Mouse (Mus musculus) midbrain, embryonic 11.5 days (tissue): ENCODE data around the gene Tas2r135. TPM values are rescaled to one million over a fixed set of nuclear protein-coding genes. Genes with fewer than 3 reads are reported as not detected.

Experiments
- ATAC-seq: fragments of 200-750 bp; cut with Nextera tagmentation; 2 replicates; pipeline ENCODE4 v1.8.0; 2017; ENCODE audit warnings: moderate TSS enrichment, moderate library complexity; ENCODE audit not compliant: low FRiP score
- DNase-seq: peaks from one replicate; pipeline ENCODE4 v3.0.0; 2015; ENCODE audit warnings: low spot score; ENCODE audit errors: missing footprints
- H3K27ac ChIP-seq: fragments of 300-500 bp; sonication (generic); 2 replicates; pipeline ENCODE4 v1.5.1; 2014; ENCODE audit warnings: low read depth, low read length
- H3K27me3 ChIP-seq: fragments of 300-500 bp; sonication (generic); 2 replicates; pipeline ENCODE4 v1.6.1; 2014; ENCODE audit warnings: mild to moderate bottlenecking, low read length, moderate library complexity, mixed read lengths; ENCODE audit not compliant: control insufficient read depth, insufficient read depth
- H3K36me3 ChIP-seq: fragments of 300-500 bp; sonication (generic); 2 replicates; pipeline ENCODE4 v1.6.1; 2014; ENCODE audit warnings: mild to moderate bottlenecking, low read length, moderate library complexity, mixed read lengths; ENCODE audit not compliant: control insufficient read depth, insufficient read depth
- H3K4me1 ChIP-seq: fragments of 300-500 bp; sonication (generic); 2 replicates; pipeline ENCODE4 v1.6.1; 2014; ENCODE audit warnings: low read length; ENCODE audit not compliant: control insufficient read depth, insufficient read depth
- H3K4me2 ChIP-seq: fragments of 300-500 bp; sonication (generic); 2 replicates; pipeline ENCODE4 v1.6.1; 2014; ENCODE audit warnings: mild to moderate bottlenecking, moderate library complexity
- H3K4me3 ChIP-seq: fragments of 300-500 bp; sonication (generic); 2 replicates; pipeline ENCODE4 v1.5.1; 2014; ENCODE audit warnings: low read depth, low read length
- H3K9ac ChIP-seq: fragments of 300-500 bp; sonication (generic); 2 replicates; pipeline ENCODE4 v1.6.1; 2014; ENCODE audit warnings: low read length
- H3K9me3 ChIP-seq: fragments of 300-500 bp; sonication (generic); 2 replicates; pipeline ENCODE4 v1.6.1; 2016; ENCODE audit warnings: low read length; ENCODE audit not compliant: control insufficient read depth
- WGBS: fragments of 180-500 bp; shearing (Covaris S2); extraction: QIAGEN DNeasy Blood & Tissue Kit; methylation state at CpG from one replicate; pipeline ENCODE4 v1.1.7; 2014; 5-methylcytosine and 5-hydroxymethylcytosine counted together
- polyA plus RNA-seq: library from polyadenylated mRNA; unstranded; fragments of >200 nt; fragmentation: Nextera tagmentation; extraction: Ambion mirVana; gene quantifications from 2 replicates; pipeline ENCODE4 v1.2.1, GENCODE M21; 2014

The Tas2r135 gene
- not detected in 2 replicates for polyA plus RNA-seq

DNA sequence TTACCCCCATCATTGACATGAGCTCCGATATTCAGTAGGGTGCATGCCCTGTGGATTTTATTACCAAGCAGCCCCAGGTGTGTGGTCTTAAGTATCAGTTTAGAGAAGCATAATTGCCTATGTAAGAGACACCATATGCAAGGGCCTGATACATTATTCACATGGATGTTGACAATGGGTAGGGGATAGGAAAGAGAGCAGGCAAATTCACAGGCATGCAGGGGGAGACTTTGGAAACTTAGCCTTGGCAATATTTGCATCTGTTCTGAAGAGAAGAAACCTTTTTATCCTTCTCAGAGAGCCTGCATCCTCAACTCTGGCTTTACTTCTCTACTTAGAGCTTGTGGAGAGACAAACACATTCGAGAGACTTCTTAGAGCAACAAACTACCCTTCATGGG lies at the start of gene Tas2r135:
TSS of gene Tas2r135 (plus strand) at position 301 of the 400 bp plus-strand sequence.
- no peak for ATAC-seq
- H3K4me1 ChIP-seq = no peaks in the 10 kb centered on the region
- no peak for DNase-seq
- no peak within 1 kb of the TSS for H3K4me3 ChIP-seq
- no peak within 1 kb of the TSS for H3K27ac ChIP-seq
- no peak within 1 kb of the TSS for H3K4me2 ChIP-seq
- H3K27me3 ChIP-seq = no peaks in the 10 kb centered on the region
- WGBS = 92% methylated on average over 2 of the region's 2 CpGs
- no peaks in the 10 kb centered on the region for H3K9me3 ChIP-seq
- no peak within 1 kb of the TSS for H3K9ac ChIP-seq
- H3K36me3 ChIP-seq = no peaks in the 10 kb centered on the region

DNA sequence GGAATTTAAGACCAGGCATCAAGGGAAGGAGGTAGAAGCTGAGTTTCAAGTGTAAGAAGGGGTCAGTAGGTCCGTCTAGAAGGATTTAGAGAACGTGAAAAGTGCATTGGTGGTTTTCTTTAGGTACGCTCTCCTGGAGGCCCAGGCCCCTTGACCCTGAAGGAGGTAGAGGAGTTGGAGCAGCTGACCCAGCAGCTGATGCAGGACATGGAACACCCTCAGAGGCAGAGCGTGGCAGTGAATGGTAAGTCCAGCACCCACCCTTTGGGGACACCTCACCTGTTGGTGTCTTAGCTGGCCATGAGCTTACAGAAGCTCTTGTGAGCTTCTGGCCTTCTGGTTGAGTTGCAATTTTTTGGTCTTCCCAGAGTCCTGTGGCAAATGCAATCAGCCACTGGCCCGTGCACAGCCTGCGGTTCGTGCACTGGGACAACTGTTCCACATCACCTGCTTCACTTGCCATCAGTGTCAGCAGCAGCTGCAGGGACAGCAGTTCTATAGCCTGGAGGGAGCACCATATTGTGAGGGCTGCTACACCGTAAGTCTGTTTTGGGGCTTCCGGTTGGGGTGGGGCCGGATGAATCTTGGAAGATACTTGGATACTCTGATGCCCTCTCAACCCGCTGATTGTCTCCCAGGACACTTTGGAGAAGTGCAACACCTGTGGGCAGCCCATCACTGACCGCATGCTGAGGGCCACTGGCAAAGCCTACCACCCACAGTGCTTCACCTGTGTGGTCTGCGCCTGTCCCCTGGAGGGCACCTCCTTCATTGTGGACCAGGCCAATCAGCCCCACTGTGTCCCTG lies 49.2 kb upstream of the Tas2r135 start:
- no peak overlapping the region for H3K4me3 ChIP-seq
- ATAC-seq (no peak), DNase-seq (peak; percentile 76)
- H3K9me3 ChIP-seq = no peaks in the 10 kb centered on the region
- H3K27ac ChIP-seq = no peak overlapping the region
- 89% methylated on average over 13 of the region's 13 CpGs for WGBS
- H3K4me2 ChIP-seq = no peak overlapping the region
- peaks cover 3% of the 10 kb centered on the region for H3K4me1 ChIP-seq
- H3K9ac ChIP-seq = no peak overlapping the region
- H3K36me3 ChIP-seq = peaks cover 14% of the 10 kb centered on the region
- H3K27me3 ChIP-seq = no peaks in the 10 kb centered on the region

DNA sequence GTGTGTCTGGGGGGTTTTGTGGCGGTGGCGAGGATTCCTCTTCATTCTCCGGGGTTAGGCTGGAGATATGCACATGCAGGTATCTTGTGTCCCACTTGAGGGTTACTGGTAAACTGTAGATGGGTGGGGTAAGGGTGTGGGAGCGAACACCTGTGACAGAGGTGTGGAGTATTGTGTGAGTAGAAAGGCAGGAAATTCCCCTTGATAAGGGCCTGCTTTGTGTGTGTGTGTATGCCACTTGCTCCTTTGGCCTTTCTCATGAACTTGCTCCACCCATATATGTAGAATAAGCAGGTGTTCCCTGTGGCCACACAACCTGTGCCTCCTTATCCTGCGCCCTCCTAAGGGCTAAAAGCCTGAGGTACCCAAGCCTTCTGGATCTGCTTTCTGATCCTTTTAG lies 48.3 kb upstream of the Tas2r135 start:
- ATAC-seq (no peak), DNase-seq (no peak)
- Histone ChIP-seq H3K36me3 (peaks cover 14% of the 10 kb centered on the region), H3K9me3 (no peaks in the 10 kb centered on the region), H3K4me3 (no peak overlapping the region), H3K9ac (no peak overlapping the region), H3K27me3 (no peaks in the 10 kb centered on the region), H3K4me1 (no peaks in the 10 kb centered on the region; the same call in 1 of the 2 replicates), H3K4me2 (no peak overlapping the region), H3K27ac (no peak overlapping the region)
- 97% methylated on average over 5 of the region's 5 CpGs for WGBS

DNA sequence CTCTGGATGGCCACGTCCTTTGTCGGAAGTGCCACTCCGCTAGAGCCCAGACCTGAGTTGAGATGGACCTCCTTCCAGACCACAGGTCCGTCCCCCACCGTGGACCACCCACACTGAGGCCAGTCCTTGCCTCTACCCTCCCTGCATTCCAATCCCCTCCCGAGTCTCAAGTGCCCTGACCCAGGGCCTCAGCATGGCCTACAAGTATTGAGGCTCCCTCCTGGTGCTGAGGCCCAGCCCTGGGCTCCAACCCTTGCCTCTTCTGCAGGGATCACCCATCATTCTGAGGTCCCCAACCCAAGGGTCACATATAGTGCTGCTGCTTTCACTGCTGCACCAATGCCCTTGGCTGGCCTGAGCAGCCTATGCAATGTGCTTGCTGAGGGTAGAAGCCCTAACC lies 47.3 kb upstream of the Tas2r135 start:
- no peaks in the 10 kb centered on the region for H3K27me3 ChIP-seq
- DNase-seq (no peak), ATAC-seq (no peak)
- no peak overlapping the region for H3K9ac ChIP-seq
- WGBS = 75% methylated on average over 6 of the region's 6 CpGs
- H3K4me3 ChIP-seq = no peak overlapping the region
- no peaks in the 10 kb centered on the region for H3K9me3 ChIP-seq
- no peak overlapping the region for H3K4me2 ChIP-seq
- H3K27ac ChIP-seq = no peak overlapping the region
- no peaks in the 10 kb centered on the region; the same call in 1 of the 2 replicates for H3K4me1 ChIP-seq
- peaks cover 14% of the 10 kb centered on the region for H3K36me3 ChIP-seq

DNA sequence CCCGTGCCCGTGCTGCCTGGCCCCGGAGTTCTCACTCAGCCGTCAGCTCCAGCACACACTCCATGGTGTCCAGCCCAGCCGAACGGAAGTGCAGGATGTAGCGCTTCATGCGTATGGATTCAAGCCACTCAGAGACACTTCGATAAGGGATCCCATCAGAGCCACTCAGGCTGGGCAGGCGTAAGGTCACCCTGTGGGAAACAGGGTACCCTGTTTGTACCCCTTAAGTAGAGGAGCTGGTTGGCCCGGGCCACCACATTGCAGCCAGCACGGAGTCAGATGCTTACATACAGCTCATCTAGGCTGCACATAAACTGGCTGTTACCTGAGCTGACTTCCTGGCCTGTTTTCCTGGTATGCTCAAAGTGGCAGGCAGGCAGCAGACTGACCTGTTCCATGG lies 46.3 kb upstream of the Tas2r135 start:
- Histone ChIP-seq H3K9ac (no peak overlapping the region), H3K4me1 (no peaks in the 10 kb centered on the region), H3K9me3 (no peaks in the 10 kb centered on the region), H3K36me3 (peaks cover 14% of the 10 kb centered on the region), H3K27ac (no peak overlapping the region), H3K4me2 (no peak overlapping the region), H3K27me3 (no peaks in the 10 kb centered on the region), H3K4me3 (no peak overlapping the region)
- no peak for ATAC-seq
- no peak for DNase-seq
- 94% methylated on average over 12 of the region's 12 CpGs for WGBS

DNA sequence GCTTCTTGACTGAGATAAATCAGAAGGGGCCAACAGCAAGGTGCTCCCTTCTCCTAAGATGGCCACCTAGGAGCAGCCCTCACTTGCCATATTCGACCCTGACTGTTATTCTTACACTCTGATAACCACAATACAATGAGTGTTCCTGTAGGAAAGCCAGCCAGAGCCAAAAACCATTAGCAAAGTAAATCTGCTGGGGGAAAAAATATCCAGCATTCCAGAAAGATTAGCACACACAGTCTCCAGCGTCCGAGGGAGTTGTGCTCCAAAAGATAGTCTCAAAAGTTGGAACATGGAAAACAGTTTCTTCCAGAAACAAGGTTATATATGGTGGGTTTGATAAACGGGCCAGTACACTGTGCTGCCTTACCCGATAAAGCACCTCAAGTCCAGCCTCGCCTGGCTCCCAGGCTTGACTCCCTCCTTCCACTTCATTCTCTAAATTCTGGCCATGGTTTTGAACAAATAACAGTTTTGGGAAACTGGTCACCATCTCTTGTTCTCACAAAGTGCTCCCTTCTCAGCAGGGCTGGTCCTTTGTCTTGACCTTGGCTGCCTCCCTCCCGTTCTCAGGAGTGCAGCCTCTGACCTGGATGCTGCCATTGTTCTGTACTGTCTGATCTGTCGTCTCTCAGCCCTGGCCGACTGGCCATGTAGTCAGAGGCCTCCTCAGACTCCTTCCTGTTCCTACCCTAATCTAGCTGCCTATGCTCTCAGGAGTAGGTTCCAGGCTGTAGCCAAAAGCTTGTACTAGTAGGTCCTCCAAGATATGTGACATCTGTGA lies 45.7 kb upstream of the Tas2r135 start:
- Histone ChIP-seq H3K4me1 (no peaks in the 10 kb centered on the region), H3K27me3 (no peaks in the 10 kb centered on the region), H3K36me3 (peaks cover 14% of the 10 kb centered on the region), H3K4me2 (no peak overlapping the region), H3K4me3 (no peak overlapping the region), H3K9me3 (no peaks in the 10 kb centered on the region), H3K27ac (no peak overlapping the region), H3K9ac (no peak overlapping the region)
- ATAC-seq = no peak
- no peak for DNase-seq
- 75% methylated on average over 9 of the region's 9 CpGs for WGBS

DNA sequence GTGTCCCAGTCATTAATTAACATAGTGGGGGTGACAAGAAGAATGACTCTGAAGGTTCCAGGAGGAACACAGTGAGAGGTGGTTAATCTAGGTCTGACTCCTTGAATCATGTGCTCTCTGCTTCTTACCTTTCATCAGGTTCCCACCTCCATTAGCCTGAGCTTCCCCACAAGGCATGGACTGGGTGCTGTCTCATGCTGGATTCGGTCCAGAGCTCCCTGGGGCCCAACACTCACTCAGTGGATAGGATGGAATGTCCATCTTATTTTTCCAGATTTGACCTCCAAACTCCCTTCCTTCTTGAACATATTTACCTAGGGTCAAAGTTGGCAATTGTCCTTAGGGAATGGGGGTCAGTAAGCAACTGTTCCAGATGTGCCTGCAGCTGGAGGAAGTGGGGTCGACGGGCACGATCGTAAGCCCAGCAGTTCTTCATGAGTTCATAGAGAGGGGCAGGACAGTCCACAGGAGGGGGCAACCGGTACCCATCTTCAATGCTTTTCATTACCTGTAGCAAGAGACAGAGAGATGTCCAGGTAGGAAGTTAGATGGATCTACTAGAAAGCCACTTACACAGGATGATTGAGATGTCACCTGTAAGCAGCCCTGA lies 44.9 kb upstream of the Tas2r135 start:
- no peak overlapping the region for H3K27ac ChIP-seq
- ATAC-seq (no peak), DNase-seq (no peak)
- no peak overlapping the region for H3K4me3 ChIP-seq
- 90% methylated on average over 6 of the region's 6 CpGs for WGBS
- no peaks in the 10 kb centered on the region for H3K9me3 ChIP-seq
- H3K27me3 ChIP-seq = no peaks in the 10 kb centered on the region
- H3K9ac ChIP-seq = no peak overlapping the region
- peaks cover 14% of the 10 kb centered on the region for H3K36me3 ChIP-seq
- H3K4me1 ChIP-seq = no peaks in the 10 kb centered on the region
- H3K4me2 ChIP-seq = no peak overlapping the region

DNA sequence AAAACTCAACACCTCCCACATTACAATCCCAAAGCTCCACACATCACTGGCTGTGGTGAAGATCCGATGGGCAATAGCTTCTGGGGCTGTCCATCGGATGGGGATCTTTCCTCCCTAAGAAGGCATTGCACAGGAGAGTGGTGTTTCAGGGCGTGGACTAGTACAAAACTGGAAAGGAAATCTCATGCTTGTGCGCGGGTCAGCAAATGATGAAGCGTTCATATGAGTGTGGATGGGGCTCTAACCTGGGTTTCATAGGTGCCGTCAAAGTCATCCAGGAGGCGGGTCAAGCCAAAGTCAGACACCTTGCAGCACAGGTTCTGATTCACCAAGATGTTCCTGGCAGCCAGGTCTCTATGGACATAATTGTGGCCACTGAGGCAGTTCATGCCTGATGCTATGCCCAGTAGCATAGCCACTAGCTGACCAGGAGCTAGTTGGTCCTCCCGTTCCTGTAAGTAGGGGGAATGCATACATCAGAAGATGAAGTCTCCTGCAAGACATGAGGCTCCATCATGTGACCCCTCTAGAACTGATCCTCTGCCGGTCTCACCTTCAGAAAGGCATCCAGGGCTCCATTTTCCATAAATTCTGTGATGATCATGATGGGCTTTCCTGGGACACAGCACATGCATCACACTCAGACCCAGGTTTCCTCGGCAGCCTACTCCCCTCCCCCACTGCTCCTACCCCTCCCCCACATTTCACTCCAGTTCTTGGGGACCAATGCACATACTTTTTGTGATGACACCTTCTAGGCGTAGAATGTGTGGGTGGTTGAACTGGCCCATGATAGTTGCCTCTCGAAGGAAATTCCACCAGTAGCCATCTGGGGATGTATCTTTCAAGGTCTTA lies 44.0 kb upstream of the Tas2r135 start:
- Histone ChIP-seq H3K9ac (no peak overlapping the region), H3K4me2 (no peak overlapping the region), H3K9me3 (no peaks in the 10 kb centered on the region), H3K36me3 (peaks cover 9% of the 10 kb centered on the region), H3K4me1 (no peaks in the 10 kb centered on the region), H3K4me3 (no peak overlapping the region), H3K27ac (no peak overlapping the region), H3K27me3 (no peaks in the 10 kb centered on the region)
- WGBS = 93% methylated on average over 13 of the region's 13 CpGs
- ATAC-seq (no peak), DNase-seq (no peak)
